Mouse (Mus musculus): ENCODE data around the gene Aldh3b1. TPM values are rescaled to one million over a fixed set of nuclear protein-coding genes. Genes with fewer than 3 reads are reported as not detected.
"Not testable (repeated sequence)": the region's sequence is repeated elsewhere in the genome, so short reads cannot be mapped to it uniquely, and the experiment has no call there.

The Aldh3b1 gene
- 7.0 and 8.0 TPM in 2 replicates for polyA plus RNA-seq (2012; rRNA removed)

GRCm38 (mm10) chr19:3929211-3929941 is at the start of gene Aldh3b1:
TSS of gene Aldh3b1 (minus strand) at chr19:3929808.
- DNase-seq, result peak; percentile 90 to 92
- peaks cover 29% of the 10 kb centered on the region for H3K4me1 ChIP-seq (ENCODE audit: control insufficient read depth, insufficient read depth, low read length)
- H3K27me3 ChIP-seq (ENCODE audit: control insufficient read depth, insufficient read depth, low read length), result no peaks in the 10 kb centered on the region
- H3K27ac ChIP-seq (ENCODE audit: insufficient read depth, low read length), result peak within 1 kb of the TSS; percentile 51
- no peak within 1 kb of the TSS for H3K4me3 ChIP-seq (replicated peaks; ENCODE audit: insufficient read depth, low read depth, low read length)
- 6% methylated on average over 12 of the region's 12 CpGs for WGBS
- TF ChIP-seq POLR2A (IDR thresholded peaks at IDR 0.05; ENCODE audit: borderline replicate concordance, insufficient read depth, low read length) (no peak), CTCF (IDR thresholded peaks at IDR 0.05; ENCODE audit: borderline replicate concordance, insufficient read depth, low read depth, low read length) (no peak)

- DNase-seq, result no peak
- Histone ChIP-seq H3K4me1 (ENCODE audit: control insufficient read depth, insufficient read depth, low read length) (no peaks in the 10 kb centered on the region), H3K27ac (ENCODE audit: insufficient read depth, low read length) (no peak overlapping the region), H3K27me3 (ENCODE audit: control insufficient read depth, insufficient read depth, low read length) (no peaks in the 10 kb centered on the region), H3K4me3 (replicated peaks; ENCODE audit: insufficient read depth, low read depth, low read length) (no peak overlapping the region)
- WGBS, result 88% methylated on average over 2 of the region's 2 CpGs
- TF ChIP-seq POLR2A (IDR thresholded peaks at IDR 0.05; ENCODE audit: borderline replicate concordance, insufficient read depth, low read length) (no peak), CTCF (IDR thresholded peaks at IDR 0.05; ENCODE audit: borderline replicate concordance, insufficient read depth, low read depth, low read length) (no peak)
Observed at GRCm38 (mm10) chr19:3975866-3976265, 46.3 kb upstream of the Aldh3b1 start.

GRCm38 (mm10) chr19:3974608-3975007 is 45.0 kb upstream of the Aldh3b1 start:
- not testable (repeated sequence) for DNase-seq; H3K4me1 ChIP-seq (ENCODE audit: control insufficient read depth, insufficient read depth, low read length); H3K27ac ChIP-seq (ENCODE audit: insufficient read depth, low read length); H3K27me3 ChIP-seq (ENCODE audit: control insufficient read depth, insufficient read depth, low read length); H3K4me3 ChIP-seq (replicated peaks; ENCODE audit: insufficient read depth, low read depth, low read length)
- WGBS, result 57% methylated on average over 6 of the region's 6 CpGs

GRCm38 (mm10) chr19:3972229-3972628 is 42.6 kb upstream of the Aldh3b1 start, which contains the start of gene Aldh3b2:
TSS of gene Aldh3b2 (plus strand) at chr19:3972328.
- Histone ChIP-seq H3K27me3 (ENCODE audit: control insufficient read depth, insufficient read depth, low read length) (no peaks in the 10 kb centered on the region), H3K4me3 (replicated peaks; ENCODE audit: insufficient read depth, low read depth, low read length) (no peak within 1 kb of the TSS), H3K4me1 (ENCODE audit: control insufficient read depth, insufficient read depth, low read length) (no peaks in the 10 kb centered on the region), H3K27ac (ENCODE audit: insufficient read depth, low read length) (no peak within 1 kb of the TSS)
- DNase-seq, result no peak
- TF ChIP-seq CTCF (IDR thresholded peaks at IDR 0.05; ENCODE audit: borderline replicate concordance, insufficient read depth, low read depth, low read length) (no peak), POLR2A (IDR thresholded peaks at IDR 0.05; ENCODE audit: borderline replicate concordance, insufficient read depth, low read length) (no peak)
- WGBS, result 45% methylated on average over 9 of the region's 9 CpGs

- Histone ChIP-seq H3K4me1 (ENCODE audit: control insufficient read depth, insufficient read depth, low read length) (no peaks in the 10 kb centered on the region), H3K27me3 (ENCODE audit: control insufficient read depth, insufficient read depth, low read length) (no peaks in the 10 kb centered on the region), H3K4me3 (replicated peaks; ENCODE audit: insufficient read depth, low read depth, low read length) (no peak overlapping the region), H3K27ac (ENCODE audit: insufficient read depth, low read length) (no peak overlapping the region)
- no peak for DNase-seq
- no peak for TF ChIP-seq CTCF (IDR thresholded peaks at IDR 0.05; ENCODE audit: borderline replicate concordance, insufficient read depth, low read depth, low read length)
- no peak for TF ChIP-seq POLR2A (IDR thresholded peaks at IDR 0.05; ENCODE audit: borderline replicate concordance, insufficient read depth, low read length)
- WGBS, result 80% methylated on average over 3 of the region's 3 CpGs
Observed at GRCm38 (mm10) chr19:3967258-3967657, 37.6 kb upstream of the Aldh3b1 start.

- no peak for DNase-seq
- no peaks in the 10 kb centered on the region for H3K4me1 ChIP-seq (ENCODE audit: control insufficient read depth, insufficient read depth, low read length)
- TF ChIP-seq POLR2A (IDR thresholded peaks at IDR 0.05; ENCODE audit: borderline replicate concordance, insufficient read depth, low read length), result no peak
- TF ChIP-seq CTCF (IDR thresholded peaks at IDR 0.05; ENCODE audit: borderline replicate concordance, insufficient read depth, low read depth, low read length), result no peak
- 61% methylated on average over 11 of the region's 11 CpGs for WGBS
- H3K27me3 ChIP-seq (ENCODE audit: control insufficient read depth, insufficient read depth, low read length), result no peaks in the 10 kb centered on the region
- no peak overlapping the region for H3K27ac ChIP-seq (ENCODE audit: insufficient read depth, low read length)
- H3K4me3 ChIP-seq (replicated peaks; ENCODE audit: insufficient read depth, low read depth, low read length), result no peak overlapping the region
Observed at GRCm38 (mm10) chr19:3966330-3967075, 36.9 kb upstream of the Aldh3b1 start.

GRCm38 (mm10) chr19:3964030-3964429 is 34.4 kb upstream of the Aldh3b1 start:
- TF ChIP-seq POLR2A (IDR thresholded peaks at IDR 0.05; ENCODE audit: borderline replicate concordance, insufficient read depth, low read length) (no peak), CTCF (IDR thresholded peaks at IDR 0.05; ENCODE audit: borderline replicate concordance, insufficient read depth, low read depth, low read length) (no peak)
- WGBS, result 66% methylated on average over 4 of the region's 4 CpGs
- Histone ChIP-seq H3K27me3 (ENCODE audit: control insufficient read depth, insufficient read depth, low read length) (no peaks in the 10 kb centered on the region), H3K4me1 (ENCODE audit: control insufficient read depth, insufficient read depth, low read length) (no peaks in the 10 kb centered on the region), H3K4me3 (replicated peaks; ENCODE audit: insufficient read depth, low read depth, low read length) (no peak overlapping the region), H3K27ac (ENCODE audit: insufficient read depth, low read length) (no peak overlapping the region)
- no peak for DNase-seq

GRCm38 (mm10) chr19:3962469-3962868 is 32.9 kb upstream of the Aldh3b1 start:
- Histone ChIP-seq H3K27ac (ENCODE audit: insufficient read depth, low read length) (no peak overlapping the region), H3K4me1 (ENCODE audit: control insufficient read depth, insufficient read depth, low read length) (0 out of 2 replicates have a peak, but pooled peaks cover 4% of the 10 kb centered on the region), H3K4me3 (replicated peaks; ENCODE audit: insufficient read depth, low read depth, low read length) (no peak overlapping the region), H3K27me3 (ENCODE audit: control insufficient read depth, insufficient read depth, low read length) (no peaks in the 10 kb centered on the region)
- 27% methylated on average over 2 of the region's 2 CpGs for WGBS
- TF ChIP-seq POLR2A (IDR thresholded peaks at IDR 0.05; ENCODE audit: borderline replicate concordance, insufficient read depth, low read length) (no peak), CTCF (IDR thresholded peaks at IDR 0.05; ENCODE audit: borderline replicate concordance, insufficient read depth, low read depth, low read length) (no peak)
- DNase-seq, result no peak

GRCm38 (mm10) chr19:3961805-3962204 is 32.2 kb upstream of the Aldh3b1 start:
- not testable (repeated sequence) for H3K4me3 ChIP-seq (replicated peaks; ENCODE audit: insufficient read depth, low read depth, low read length); DNase-seq; H3K27ac ChIP-seq (ENCODE audit: insufficient read depth, low read length); H3K27me3 ChIP-seq (ENCODE audit: control insufficient read depth, insufficient read depth, low read length); H3K4me1 ChIP-seq (ENCODE audit: control insufficient read depth, insufficient read depth, low read length)
- WGBS, result 40% methylated on average over 6 of the region's 6 CpGs
